Mouse (Mus musculus) midbrain, embryonic 13.5 days (tissue): Measurements from ENCODE around the gene Spata2. TPM values are rescaled to one million over a fixed set of nuclear protein-coding genes. Genes with fewer than 3 reads are reported as not detected.

Source experiments
- ATAC-seq: fragments of 200-750 bp; cut with Nextera tagmentation; 2 replicates; pipeline ENCODE4 v1.8.0; 2017; ENCODE audit warnings: mild to moderate bottlenecking, moderate TSS enrichment, moderate library complexity
- H3K27ac ChIP-seq: fragments of 300-500 bp; sonication (generic); 2 replicates; pipeline ENCODE4 v1.5.1; 2015; ENCODE audit warnings: inconsistent platforms, mild to moderate bottlenecking, moderate library complexity
- H3K27me3 ChIP-seq: fragments of 300-500 bp; sonication (generic); 2 replicates; pipeline ENCODE4 v1.6.1; 2015; ENCODE audit warnings: mild to moderate bottlenecking, inconsistent platforms
- H3K36me3 ChIP-seq: fragments of 300-500 bp; sonication (generic); 2 replicates; pipeline ENCODE4 v1.6.1; 2015; ENCODE audit warnings: mild to moderate bottlenecking, inconsistent platforms
- H3K4me1 ChIP-seq: fragments of 300-500 bp; sonication (generic); replicated peaks from 2 replicates; pipeline ENCODE4 v1.6.1; 2015; ENCODE audit warnings: inconsistent platforms
- H3K4me2 ChIP-seq: fragments of 300-500 bp; sonication (generic); replicated peaks from 2 replicates; pipeline ENCODE4 v1.6.1; 2015; ENCODE audit warnings: moderate library complexity, mild to moderate bottlenecking, inconsistent platforms
- H3K4me3 ChIP-seq: fragments of 300-500 bp; sonication (generic); replicated peaks from 2 replicates; pipeline ENCODE4 v1.5.1; 2015; ENCODE audit warnings: mild to moderate bottlenecking, inconsistent platforms
- H3K9ac ChIP-seq: fragments of 300-500 bp; sonication (generic); replicated peaks from 2 replicates; pipeline ENCODE4 v1.6.1; 2015; ENCODE audit warnings: mild to moderate bottlenecking, inconsistent platforms
- H3K9me3 ChIP-seq: fragments of 300-500 bp; sonication (generic); 2 replicates; pipeline ENCODE4 v1.6.1; 2016; ENCODE audit warnings: mild to moderate bottlenecking, inconsistent platforms
- WGBS: fragments of 180-500 bp; shearing (Covaris S2); methylation state at CpG from one replicate; pipeline ENCODE4 v1.1.7; 2015; 5-methylcytosine and 5-hydroxymethylcytosine counted together
- polyA plus RNA-seq: library from polyadenylated mRNA; unstranded; fragments of >200 nt; fragmentation: Nextera tagmentation; extraction: Ambion mirVana; gene quantifications from 2 replicates; pipeline ENCODE4 v1.2.1, GENCODE M21; 2015

Spata2 gene
- polyA plus RNA-seq, 1 experiment from 2014 or later, result 30.2 TPM

- Histone ChIP-seq H3K4me2 (no peak overlapping the region), H3K9me3 (no peaks in the 10 kb centered on the region), H3K36me3 (peaks cover 59% of the 10 kb centered on the region), H3K27me3 (no peaks in the 10 kb centered on the region), H3K27ac (no peak overlapping the region), H3K4me3 (no peak overlapping the region), H3K9ac (no peak overlapping the region), H3K4me1 (peaks cover 21% of the 10 kb centered on the region)
- WGBS, result 94% methylated on average over 6 of the region's 6 CpGs
- no peak for ATAC-seq
Observed at GRCm38 (mm10) chr2:167474218-167474617, 18.5 kb downstream of the Spata2 start.

GRCm38 (mm10) chr2:167471585-167471984 lies 21.1 kb downstream of the Spata2 start:
- no peak overlapping the region for H3K4me2 ChIP-seq
- 93% methylated on average over 6 of the region's 6 CpGs for WGBS
- no peak overlapping the region for H3K4me3 ChIP-seq
- H3K9me3 ChIP-seq, result no peaks in the 10 kb centered on the region
- H3K27ac ChIP-seq, result no peak overlapping the region
- no peak overlapping the region for H3K9ac ChIP-seq
- ATAC-seq, result no peak
- no peaks in the 10 kb centered on the region for H3K27me3 ChIP-seq
- peaks cover 15% of the 10 kb centered on the region for H3K4me1 ChIP-seq
- peaks cover 80% of the 10 kb centered on the region for H3K36me3 ChIP-seq

GRCm38 (mm10) chr2:167470611-167471010 lies 22.1 kb downstream of the Spata2 start:
- no peaks in the 10 kb centered on the region for H3K9me3 ChIP-seq
- no peak overlapping the region for H3K4me3 ChIP-seq
- no peak overlapping the region for H3K9ac ChIP-seq
- H3K36me3 ChIP-seq, result peaks cover 90% of the 10 kb centered on the region
- H3K27ac ChIP-seq, result no peak overlapping the region
- peaks cover 5% of the 10 kb centered on the region for H3K4me1 ChIP-seq
- ATAC-seq, result no peak
- H3K27me3 ChIP-seq, result no peaks in the 10 kb centered on the region
- WGBS, result 95% methylated on average over 3 of the region's 3 CpGs
- H3K4me2 ChIP-seq, result no peak overlapping the region

GRCm38 (mm10) chr2:167468444-167468843 lies 24.2 kb downstream of the Spata2 start:
- no peaks in the 10 kb centered on the region for H3K4me1 ChIP-seq
- no peaks in the 10 kb centered on the region for H3K9me3 ChIP-seq
- ATAC-seq, result no peak
- H3K9ac ChIP-seq, result no peak overlapping the region
- WGBS, result 84% methylated on average over 6 of the region's 6 CpGs
- peaks cover 81% of the 10 kb centered on the region for H3K36me3 ChIP-seq
- no peaks in the 10 kb centered on the region for H3K27me3 ChIP-seq
- H3K4me3 ChIP-seq, result no peak overlapping the region
- no peak overlapping the region for H3K4me2 ChIP-seq
- H3K27ac ChIP-seq, result no peak overlapping the region

GRCm38 (mm10) chr2:167467214-167467613 lies 25.5 kb downstream of the Spata2 start:
- H3K36me3 ChIP-seq, result peaks cover 69% of the 10 kb centered on the region
- H3K9ac ChIP-seq, result no peak overlapping the region
- no peaks in the 10 kb centered on the region for H3K4me1 ChIP-seq
- H3K4me3 ChIP-seq, result no peak overlapping the region
- no peaks in the 10 kb centered on the region for H3K9me3 ChIP-seq
- no peak for ATAC-seq
- no peak overlapping the region for H3K27ac ChIP-seq
- H3K27me3 ChIP-seq, result no peaks in the 10 kb centered on the region
- no peak overlapping the region for H3K4me2 ChIP-seq
- whole genome bisulfite sequencing, result 79% methylated on average over 5 of the region's 5 CpGs

GRCm38 (mm10) chr2:167465951-167466350 lies 26.7 kb downstream of the Spata2 start:
- no peak overlapping the region for H3K4me3 ChIP-seq
- 92% methylated on average over 3 of the region's 3 CpGs for WGBS
- H3K36me3 ChIP-seq, result peaks cover 65% of the 10 kb centered on the region
- no peaks in the 10 kb centered on the region for H3K4me1 ChIP-seq
- no peak for ATAC-seq
- no peak overlapping the region for H3K4me2 ChIP-seq
- no peak overlapping the region for H3K27ac ChIP-seq
- no peaks in the 10 kb centered on the region for H3K27me3 ChIP-seq
- no peaks in the 10 kb centered on the region for H3K9me3 ChIP-seq
- H3K9ac ChIP-seq, result no peak overlapping the region

GRCm38 (mm10) chr2:167463802-167464201 lies 28.9 kb downstream of the Spata2 start:
- Histone ChIP-seq H3K9me3 (no peaks in the 10 kb centered on the region), H3K4me2 (no peak overlapping the region), H3K9ac (no peak overlapping the region), H3K4me3 (no peak overlapping the region), H3K27me3 (no peaks in the 10 kb centered on the region), H3K36me3 (peaks cover 65% of the 10 kb centered on the region), H3K4me1 (no peaks in the 10 kb centered on the region), H3K27ac (no peak overlapping the region)
- 91% methylated on average over 5 of the region's 5 CpGs for WGBS
- no peak for ATAC-seq

- H3K9ac ChIP-seq, result no peak overlapping the region
- ATAC-seq, result no peak
- H3K36me3 ChIP-seq, result peaks cover 66% of the 10 kb centered on the region
- H3K4me3 ChIP-seq, result no peak overlapping the region
- H3K4me1 ChIP-seq, result no peaks in the 10 kb centered on the region
- H3K4me2 ChIP-seq, result no peak overlapping the region
- H3K27ac ChIP-seq, result no peak overlapping the region
- no peaks in the 10 kb centered on the region for H3K27me3 ChIP-seq
- H3K9me3 ChIP-seq, result no peaks in the 10 kb centered on the region
- 67% methylated on average over 6 of the region's 6 CpGs for WGBS
Observed at GRCm38 (mm10) chr2:167462954-167463353, 29.7 kb downstream of the Spata2 start.

- no peak for ATAC-seq
- peaks cover 71% of the 10 kb centered on the region for H3K36me3 ChIP-seq
- H3K27ac ChIP-seq, result no peak overlapping the region
- H3K4me3 ChIP-seq, result no peak overlapping the region
- WGBS, result over 99% methylated on average over 6 of the region's 6 CpGs
- H3K27me3 ChIP-seq, result no peaks in the 10 kb centered on the region
- no peaks in the 10 kb centered on the region for H3K9me3 ChIP-seq
- H3K4me2 ChIP-seq, result no peak overlapping the region
- H3K4me1 ChIP-seq, result no peaks in the 10 kb centered on the region
- no peak overlapping the region for H3K9ac ChIP-seq
Observed at GRCm38 (mm10) chr2:167459071-167459865, 33.4 kb downstream of the Spata2 start.

GRCm38 (mm10) chr2:167458548-167458947 lies 34.1 kb downstream of the Spata2 start:
- Histone ChIP-seq H3K9me3 (no peaks in the 10 kb centered on the region), H3K4me3 (no peak overlapping the region), H3K27ac (no peak overlapping the region), H3K4me2 (no peak overlapping the region), H3K4me1 (no peaks in the 10 kb centered on the region), H3K9ac (no peak overlapping the region), H3K36me3 (peaks cover 78% of the 10 kb centered on the region), H3K27me3 (no peaks in the 10 kb centered on the region)
- 95% methylated on average over 3 of the region's 3 CpGs for WGBS
- ATAC-seq, result no peak

- peaks cover 87% of the 10 kb centered on the region for H3K36me3 ChIP-seq
- 95% methylated on average over 9 of the region's 9 CpGs for WGBS
- H3K9ac ChIP-seq, result no peak overlapping the region
- H3K9me3 ChIP-seq, result no peaks in the 10 kb centered on the region
- no peak overlapping the region for H3K4me2 ChIP-seq
- no peaks in the 10 kb centered on the region for H3K4me1 ChIP-seq
- no peak overlapping the region for H3K4me3 ChIP-seq
- H3K27me3 ChIP-seq, result no peaks in the 10 kb centered on the region
- no peak for ATAC-seq
- no peak overlapping the region for H3K27ac ChIP-seq
Observed at GRCm38 (mm10) chr2:167457213-167457612, 35.5 kb downstream of the Spata2 start.

- Histone ChIP-seq H3K27ac (no peak overlapping the region), H3K4me3 (no peak overlapping the region), H3K4me2 (no peak overlapping the region), H3K4me1 (no peaks in the 10 kb centered on the region), H3K9me3 (no peaks in the 10 kb centered on the region), H3K9ac (no peak overlapping the region; the same call in 1 of the 2 replicates), H3K27me3 (no peaks in the 10 kb centered on the region), H3K36me3 (peaks cover 88% of the 10 kb centered on the region)
- ATAC-seq, result no peak
- WGBS, result 96% methylated on average over 5 of the region's 5 CpGs
Observed at GRCm38 (mm10) chr2:167456361-167457020, 36.2 kb downstream of the Spata2 start.
